In the genomic region with DNA sequence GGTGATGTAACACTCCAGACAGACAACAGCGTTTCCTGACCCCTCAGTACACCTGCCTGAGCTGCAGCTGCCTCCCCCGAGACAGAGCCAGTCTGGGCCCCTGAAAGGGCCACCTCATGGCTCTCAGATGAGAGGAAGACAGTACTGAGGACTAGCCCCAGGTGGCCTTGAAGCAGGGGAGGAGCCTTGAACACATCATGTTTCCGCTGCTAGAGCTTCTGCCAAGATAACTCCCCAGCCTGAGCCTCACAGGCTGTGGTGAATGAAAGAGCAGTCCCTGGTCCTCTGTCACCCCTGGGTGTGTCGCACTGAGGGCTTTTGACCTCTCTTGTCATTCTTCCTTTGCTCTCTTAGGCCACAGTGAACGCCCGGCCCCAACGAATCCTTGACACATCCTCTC, we compare ENCODE assay signal across 34 mouse cellular contexts. TPM values are rescaled to one million over a fixed set of nuclear protein-coding genes. Genes with fewer than 3 reads are reported as not detected.
A peak's percentile ranks its signal among the peaks of the same experiment; 100 is the strongest.
DNase-seq lines count a peak whose midpoint lies in the region; ATAC-seq and TF ChIP-seq lines count a peak whose summit lies in the region.
"Had no signal": no experiment of that assay in that cellular context is flagged by ENCODE, and none has a peak within 500 bp of the region (broad histone marks: within the 10 kb centered on the region; RNA-seq: fewer than 3 reads in every experiment).

No protein-coding gene starts in this region.

- no peak for TF ChIP-seq CTCF in stomach, postnatal 0 days (IDR thresholded peaks at IDR 0.05; ENCODE audit: low read depth)

- WGBS in stomach, postnatal 0 days, result 82% methylated on average over 7 of the region's 7 CpGs

- no peak overlapping the region for H3K27ac ChIP-seq in stomach, postnatal 0 days (replicated peaks)
- H3K27ac ChIP-seq: embryonic facial prominence, embryonic 10.5 days; embryonic facial prominence, embryonic 15.5 days; forebrain, embryonic 12.5 days; hindbrain, embryonic 12.5 days; hindbrain, postnatal 0 days; intestine, embryonic 15.5 days; left cerebral cortex, adult 2 months; limb, embryonic 13.5 days; liver, embryonic 12.5 days; neural tube, embryonic 12.5 days had no signal

- no peaks in the 10 kb centered on the region for H3K27me3 ChIP-seq in stomach, postnatal 0 days (ENCODE audit: control insufficient read depth, insufficient read depth, low read length)
- H3K27me3 ChIP-seq: embryonic facial prominence, embryonic 15.5 days; forebrain, embryonic 12.5 days; hindbrain, embryonic 12.5 days; intestine, embryonic 15.5 days; limb, embryonic 13.5 days; liver, embryonic 12.5 days; neural tube, embryonic 12.5 days had no signal

- no peak overlapping the region for H3K9ac ChIP-seq in stomach, postnatal 0 days (ENCODE audit: low read length)
- H3K9ac ChIP-seq: embryonic facial prominence, embryonic 15.5 days; forebrain, embryonic 12.5 days; forebrain, postnatal 0 days; hindbrain, embryonic 12.5 days; intestine, embryonic 15.5 days; limb, embryonic 13.5 days; liver, embryonic 12.5 days; liver, postnatal 0 days; neural tube, embryonic 12.5 days had no signal

- peaks cover 23% of the 10 kb centered on the region; the same call in 1 of the 2 replicates for H3K36me3 ChIP-seq in stomach, postnatal 0 days (ENCODE audit: control insufficient read depth, insufficient read depth, low read length)

- H3K4me1 ChIP-seq in stomach, postnatal 0 days (replicated peaks; ENCODE audit: control insufficient read depth, insufficient read depth), result no peaks in the 10 kb centered on the region
- H3K4me1 ChIP-seq: embryonic facial prominence, embryonic 10.5 days; forebrain, embryonic 12.5 days; hindbrain, embryonic 12.5 days; intestine, embryonic 15.5 days; limb, embryonic 13.5 days; liver, embryonic 12.5 days; neural tube, embryonic 12.5 days had no signal

- no peak overlapping the region for H3K4me2 ChIP-seq in stomach, postnatal 0 days (replicated peaks; ENCODE audit: low read depth)
- H3K4me2 ChIP-seq: embryonic facial prominence, embryonic 15.5 days; forebrain, embryonic 12.5 days; heart, embryonic 11.5 days; hindbrain, embryonic 12.5 days; intestine, embryonic 15.5 days; limb, embryonic 13.5 days; liver, embryonic 12.5 days; midbrain, embryonic 11.5 days; neural tube, embryonic 12.5 days had no signal

- TF ChIP-seq EP300 in stomach, postnatal 0 days (optimal IDR thresholded peaks at IDR 0.05), result no peak

- no peaks in the 10 kb centered on the region for H3K9me3 ChIP-seq in stomach, postnatal 0 days (ENCODE audit: control insufficient read depth, low read length)
- H3K9me3 ChIP-seq: embryonic facial prominence, embryonic 10.5 days; embryonic facial prominence, embryonic 15.5 days; forebrain, embryonic 12.5 days; hindbrain, embryonic 12.5 days; intestine, embryonic 15.5 days; limb, embryonic 13.5 days; liver, embryonic 12.5 days; neural tube, embryonic 12.5 days had no signal

- peak; percentile 65 for DNase-seq in adrenal gland, adult 2 months
- DNase-seq in adrenal gland, postnatal 14 days, result peak; percentile 63
- peak; percentile 83 for DNase-seq in thymus, postnatal 0 days (ENCODE audit: low spot score)
- DNase-seq in thymus, postnatal 4 days, result peak; percentile 66
- no peak for DNase-seq in kidney, adult 18-20 months
- no peak for DNase-seq in stomach, postnatal 0 days (ENCODE audit: low spot score)
- no peak for DNase-seq in kidney, adult 11 months
- DNase-seq: B cell, adult 2 months; cerebellum, adult 2 months; cerebellum, postnatal 14 days; forebrain, postnatal 0 days; gastrocnemius, postnatal 25 days; heart, adult 11 months; heart, postnatal 36 days; kidney, adult 9 months; kidney, postnatal 14 days; liver, postnatal 0 days; lung, postnatal 36 days; right cerebral cortex, adult 18-20 months; spleen, adult 18-20 months had no signal

- no peak for ATAC-seq in stomach, postnatal 0 days (ENCODE audit: low FRiP score, low TSS enrichment)
- ATAC-seq: forebrain, postnatal 0 days; hindbrain, postnatal 0 days; intestine, embryonic 15.5 days; liver, embryonic 12.5 days; liver, postnatal 0 days; midbrain, embryonic 16.5 days had no signal

- no peak overlapping the region for H3K4me3 ChIP-seq in stomach, postnatal 0 days (ENCODE audit: low read depth, low read length)
- H3K4me3 ChIP-seq: embryonic facial prominence, embryonic 10.5 days; embryonic facial prominence, embryonic 15.5 days; forebrain, embryonic 12.5 days; hindbrain, embryonic 12.5 days; intestine, embryonic 15.5 days; layer of hippocampus, adult 2 months; left cerebral cortex, adult 2 months; limb, embryonic 13.5 days; liver, embryonic 12.5 days; neural tube, embryonic 12.5 days had no signal

RNA-seq across cellular contexts. Expression of a gene that starts 42.1 kb away (rescaled TPM):
- total RNA-seq in adrenal gland, adult 2 months (2021), result 10 to 100 TPM; 26.0 to 34.9 TPM
- 56.8 and 66.5 TPM in 2 replicates for polyA plus RNA-seq in adrenal gland, adult 2 months (2012; rRNA removed)
- 31.0 and 37.3 TPM in 2 replicates for total RNA-seq in adrenal gland, postnatal 14 days (2021)
- polyA plus RNA-seq in thymus, postnatal 0 days (2015; fragmentation: Nextera tagmentation; extraction: Ambion mirVana), result 81.4 and 86.0 TPM in 2 replicates
- polyA plus RNA-seq in stomach, postnatal 0 days (2015; fragmentation: Nextera tagmentation; extraction: Ambion mirVana), result 84.5 and 85.3 TPM in 2 replicates

Comparison
In these comparisons a context has a peak if more than half of its experiments do, and no peak if none do; other contexts are left out.
1. DNase-seq: peak in adrenal gland, adult 2 months (single experiment), adrenal gland, postnatal 14 days (single experiment), thymus, postnatal 0 days (single experiment) and thymus, postnatal 4 days (single experiment); none in kidney, adult 18-20 months (single experiment), stomach, postnatal 0 days (single experiment) and kidney, adult 11 months (single experiment).